Mouse (Mus musculus) embryo, embryonic 9.5 days (tissue): ENCODE results near the gene Kti12.

Source experiments
- DNase-seq: peaks from one replicate; pipeline ENCODE4 v3.0.0-alpha.2; 2017; ENCODE audit errors: extremely low spot score

Gene Kti12

DNA sequence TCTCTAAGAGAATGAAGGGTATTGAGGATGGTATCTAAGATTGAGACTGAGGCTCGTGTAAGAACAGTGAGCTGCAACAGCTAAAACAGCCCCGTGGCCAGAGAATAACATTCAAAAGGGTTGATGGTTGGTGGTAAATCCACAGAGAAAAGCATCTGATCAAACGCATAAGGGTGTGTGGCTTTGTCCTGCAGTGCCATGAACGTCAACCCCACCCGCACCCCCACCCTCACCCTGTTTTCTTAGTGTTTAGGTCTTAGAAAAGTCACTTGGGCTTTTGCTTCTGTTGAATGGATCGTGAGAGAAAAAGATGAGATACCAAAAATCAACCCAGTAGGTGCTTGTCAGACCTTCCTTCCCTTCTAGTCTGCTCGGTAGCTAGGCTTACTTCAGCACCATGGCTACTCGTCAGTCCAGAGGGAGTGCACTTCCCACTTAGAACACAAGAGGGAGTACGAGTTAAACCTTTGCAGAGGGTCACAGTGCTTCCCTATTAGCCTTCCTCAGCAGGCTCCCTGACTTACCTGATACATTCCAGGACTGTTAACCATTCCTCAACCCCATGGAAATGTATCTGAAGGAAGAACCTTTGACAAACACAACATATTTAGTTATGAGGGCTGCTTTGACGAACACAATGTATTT lies 22.3 kb downstream of the Kti12 start:
- peak; percentile 83 for DNase-seq

DNA sequence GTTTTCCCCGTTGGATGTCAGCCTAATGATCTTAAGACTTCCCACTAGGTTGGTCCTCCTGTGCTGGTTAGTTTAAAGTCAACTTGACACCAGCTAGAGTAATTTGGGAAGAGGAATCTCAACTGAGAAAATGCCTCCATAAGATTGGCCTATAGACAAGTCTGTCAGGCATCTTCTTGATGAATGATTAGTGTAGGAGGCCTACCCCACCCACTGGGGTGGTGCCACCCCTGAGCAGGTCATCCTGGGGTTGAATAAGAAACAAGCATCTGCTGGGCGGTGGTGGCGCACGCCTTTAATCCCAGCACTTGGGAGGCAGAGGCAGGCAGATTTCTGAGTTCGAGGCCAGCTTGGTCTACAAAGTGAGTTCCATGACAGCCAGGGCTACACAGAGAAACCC lies 26.2 kb downstream of the Kti12 start:
- DNase-seq = no peak

DNA sequence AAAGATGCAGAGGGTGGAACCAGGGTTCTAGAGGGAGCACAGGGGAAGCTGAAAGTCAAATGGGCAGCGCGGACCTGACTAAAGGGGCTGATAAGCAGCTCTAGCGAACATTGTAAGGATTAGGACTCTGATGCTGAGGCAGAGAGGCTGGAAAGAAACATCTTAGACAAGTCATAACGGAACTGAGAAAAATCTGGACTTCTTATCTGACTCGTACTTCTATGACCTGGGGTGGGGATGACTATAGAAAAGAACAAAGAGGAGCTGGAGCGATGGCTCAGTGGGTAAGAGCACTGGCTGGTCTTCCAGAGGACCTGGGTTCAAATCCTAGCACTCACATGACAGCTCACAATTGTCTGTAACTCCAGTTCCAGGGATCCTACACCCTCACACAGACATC lies 30.3 kb downstream of the Kti12 start:
- no peak for DNase-seq

DNA sequence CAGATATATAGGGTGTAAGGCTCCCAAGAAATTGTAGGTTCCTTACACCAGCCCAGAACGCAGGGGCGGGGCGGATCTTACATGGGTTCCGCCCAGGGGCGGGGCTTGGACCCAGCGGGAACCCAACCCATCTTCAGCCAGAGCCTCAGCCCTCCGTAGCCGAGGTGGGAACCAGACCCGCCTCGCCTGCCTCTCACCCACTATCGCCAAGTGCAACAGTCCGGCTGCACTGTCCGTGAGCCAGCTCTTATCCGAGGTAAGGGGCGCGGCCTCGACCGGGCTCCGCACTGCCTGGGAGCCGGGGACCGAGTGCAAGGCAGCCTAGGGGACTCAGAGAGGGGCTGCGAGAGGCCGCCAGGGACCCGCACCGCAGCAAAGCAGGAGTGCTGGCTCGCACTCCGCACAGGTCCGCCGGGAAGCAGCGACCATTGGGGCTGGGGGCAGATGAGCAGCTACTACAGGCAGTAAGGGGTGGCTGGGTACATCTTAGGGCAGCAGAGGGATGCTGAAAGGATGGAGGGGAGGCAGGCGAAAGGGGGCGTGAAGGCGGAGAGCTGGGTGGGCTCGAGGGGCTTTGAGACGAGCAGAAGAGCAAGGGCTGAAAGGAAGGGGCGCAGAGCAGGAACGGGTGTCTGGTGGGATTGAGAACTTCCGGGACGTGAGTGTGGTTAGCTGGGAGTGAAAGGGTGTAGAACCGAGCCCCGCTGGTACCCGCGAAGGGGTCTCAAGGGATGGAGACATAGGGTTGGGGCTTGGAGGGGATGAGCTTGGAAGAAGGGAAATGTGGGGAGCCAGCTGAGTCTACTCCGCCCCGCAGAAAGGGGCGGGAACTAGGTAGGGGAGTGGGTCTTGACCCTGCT lies 31.6 kb downstream of the Kti12 start, which contains the start of gene Rab3b:
TSS of gene Rab3b (plus strand) at position 101 of the 860 bp plus-strand sequence.
- peak; percentile 83 for DNase-seq

DNA sequence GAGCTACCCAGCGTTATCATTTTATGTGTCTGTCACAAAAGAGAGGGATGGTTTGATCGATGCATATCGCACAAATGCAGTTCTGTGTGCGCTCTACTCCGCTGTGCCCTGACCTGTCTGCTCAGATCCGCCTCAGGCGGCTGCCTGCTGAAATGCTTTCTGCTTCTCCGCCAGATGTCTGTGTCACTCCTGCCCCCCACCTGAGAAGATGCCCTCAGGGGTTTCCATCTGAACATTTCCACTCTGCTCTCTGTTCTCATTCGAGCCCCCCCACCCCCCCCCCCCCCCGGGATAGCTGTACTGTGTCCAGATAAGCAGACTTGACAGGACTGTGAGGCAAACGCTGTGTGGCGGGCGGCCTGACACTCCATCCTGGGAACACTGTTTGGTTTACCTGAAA lies 36.2 kb downstream of the Kti12 start:
- DNase-seq = peak; percentile 15

DNA sequence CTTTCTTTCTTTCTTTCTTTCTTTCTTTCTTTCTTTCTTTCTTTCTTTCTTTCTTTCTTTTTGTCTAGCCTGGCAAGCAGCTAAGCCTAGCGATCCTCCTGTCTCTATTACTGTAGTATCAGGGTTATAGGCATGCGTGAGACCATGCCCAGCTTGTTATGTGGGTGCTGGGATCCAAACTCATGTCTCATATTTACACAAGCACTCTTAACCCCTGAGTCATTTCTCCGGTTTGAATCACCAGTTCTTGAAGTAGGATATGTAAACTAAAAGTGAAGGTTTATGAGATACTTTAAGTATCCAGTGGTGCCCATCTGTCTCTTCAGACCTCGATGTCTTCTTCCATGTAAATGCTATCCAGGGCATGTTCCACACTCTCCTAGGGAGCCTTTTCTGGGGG lies 39.9 kb downstream of the Kti12 start:
- DNase-seq = no peak

DNA sequence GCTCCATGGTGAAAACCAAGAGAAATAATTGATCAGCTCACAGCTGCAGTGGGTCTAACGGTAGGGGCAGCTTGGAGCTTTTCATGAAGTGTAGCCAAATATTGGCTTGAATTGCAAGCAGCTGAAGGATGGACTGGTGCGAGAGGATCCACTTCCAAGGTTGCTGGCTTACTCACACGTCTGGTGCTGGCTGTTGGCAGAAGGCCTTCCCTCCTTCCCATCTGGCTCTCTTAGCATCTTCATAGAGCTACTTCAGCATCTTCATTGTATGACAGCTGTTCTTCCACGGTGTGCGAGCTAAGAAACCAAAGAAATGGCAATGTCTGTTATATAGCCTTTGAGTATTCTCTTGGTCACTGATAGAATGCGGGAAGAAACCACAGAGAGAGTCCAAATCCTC lies 43.3 kb downstream of the Kti12 start:
- DNase-seq = no peak
